Mouse (Mus musculus) embryo, embryonic 10.5 days (tissue): ENCODE data around the gene Atp6v1g1.

Source experiments
- DNase-seq: peaks from one replicate; pipeline ENCODE4 v3.0.0-alpha.2; 2015; ENCODE audit warnings: low spot score

Atp6v1g1 gene

GRCm38 (mm10) chr4:63544494-63545230 lies at the start of gene Atp6v1g1:
Atp6v1g1 (plus strand) TSS chr4:63544772.
- peak; percentile 96 for DNase-seq

- DNase-seq: peak; percentile 62
Measured at GRCm38 (mm10) chr4:63494967-63495914, 49.3 kb upstream of the Atp6v1g1 start.

GRCm38 (mm10) chr4:63495915-63496278 lies 48.7 kb upstream of the Atp6v1g1 start, which contains the start of gene Whrn:
Whrn (minus strand) TSS chr4:63495991.
- peak; percentile 85 for DNase-seq

- DNase-seq: no peak
Measured at GRCm38 (mm10) chr4:63496312-63496711, 48.3 kb upstream of the Atp6v1g1 start.

- DNase-seq: peak; percentile 52
Measured at GRCm38 (mm10) chr4:63498346-63498745, 46.2 kb upstream of the Atp6v1g1 start.

- no peak for DNase-seq
Measured at GRCm38 (mm10) chr4:63501050-63501449, 43.5 kb upstream of the Atp6v1g1 start.

GRCm38 (mm10) chr4:63503949-63504348 lies 40.6 kb upstream of the Atp6v1g1 start:
- no peak for DNase-seq

- DNase-seq: no peak
Measured at GRCm38 (mm10) chr4:63507478-63507877, 37.1 kb upstream of the Atp6v1g1 start.

- peak; percentile 81 for DNase-seq
Measured at GRCm38 (mm10) chr4:63508232-63508631, 36.3 kb upstream of the Atp6v1g1 start.

- DNase-seq: no peak
Measured at GRCm38 (mm10) chr4:63512921-63513320, 31.7 kb upstream of the Atp6v1g1 start.

GRCm38 (mm10) chr4:63514454-63514984 lies 30.1 kb upstream of the Atp6v1g1 start:
- no peak for DNase-seq

- DNase-seq: no peak
Measured at GRCm38 (mm10) chr4:63515021-63515420, 29.6 kb upstream of the Atp6v1g1 start.

- DNase-seq: no peak
Measured at GRCm38 (mm10) chr4:63521813-63522419, 22.7 kb upstream of the Atp6v1g1 start.

GRCm38 (mm10) chr4:63525514-63525913 lies 19.1 kb upstream of the Atp6v1g1 start:
- no peak for DNase-seq

GRCm38 (mm10) chr4:63528946-63529345 lies 15.6 kb upstream of the Atp6v1g1 start:
- DNase-seq: no peak

- no peak for DNase-seq
Measured at GRCm38 (mm10) chr4:63530409-63530808, 14.2 kb upstream of the Atp6v1g1 start.

- no peak for DNase-seq
Measured at GRCm38 (mm10) chr4:63537602-63538001, 7.0 kb upstream of the Atp6v1g1 start.

- DNase-seq: no peak
Measured at GRCm38 (mm10) chr4:63542209-63542608, 2.4 kb upstream of the Atp6v1g1 start.

- no peak for DNase-seq
Measured at GRCm38 (mm10) chr4:63543746-63544493, 652 bp upstream of the Atp6v1g1 start.

- DNase-seq: no peak
Measured at GRCm38 (mm10) chr4:63545231-63545958, 823 bp downstream of the Atp6v1g1 start.
